Mouse (Mus musculus) midbrain, embryonic 13.5 days (tissue): Measurements from ENCODE around the gene 4930452B06Rik. TPM values are rescaled to one million over a fixed set of nuclear protein-coding genes. Genes with fewer than 3 reads are reported as not detected.
"Not testable (repeated sequence)": the region's sequence is repeated elsewhere in the genome, so short reads cannot be mapped to it uniquely, and the experiment has no call there.

Source experiments
- ATAC-seq: fragments of 200-750 bp; cut with Nextera tagmentation; 2 replicates; pipeline ENCODE4 v1.8.0; 2017; ENCODE audit warnings: mild to moderate bottlenecking, moderate TSS enrichment, moderate library complexity
- H3K27ac ChIP-seq: fragments of 300-500 bp; sonication (generic); 2 replicates; pipeline ENCODE4 v1.5.1; 2015; ENCODE audit warnings: inconsistent platforms, mild to moderate bottlenecking, moderate library complexity
- H3K27me3 ChIP-seq: fragments of 300-500 bp; sonication (generic); 2 replicates; pipeline ENCODE4 v1.6.1; 2015; ENCODE audit warnings: mild to moderate bottlenecking, inconsistent platforms
- H3K36me3 ChIP-seq: fragments of 300-500 bp; sonication (generic); 2 replicates; pipeline ENCODE4 v1.6.1; 2015; ENCODE audit warnings: mild to moderate bottlenecking, inconsistent platforms
- H3K4me1 ChIP-seq: fragments of 300-500 bp; sonication (generic); replicated peaks from 2 replicates; pipeline ENCODE4 v1.6.1; 2015; ENCODE audit warnings: inconsistent platforms
- H3K4me2 ChIP-seq: fragments of 300-500 bp; sonication (generic); replicated peaks from 2 replicates; pipeline ENCODE4 v1.6.1; 2015; ENCODE audit warnings: moderate library complexity, mild to moderate bottlenecking, inconsistent platforms
- H3K4me3 ChIP-seq: fragments of 300-500 bp; sonication (generic); replicated peaks from 2 replicates; pipeline ENCODE4 v1.5.1; 2015; ENCODE audit warnings: mild to moderate bottlenecking, inconsistent platforms
- H3K9ac ChIP-seq: fragments of 300-500 bp; sonication (generic); replicated peaks from 2 replicates; pipeline ENCODE4 v1.6.1; 2015; ENCODE audit warnings: mild to moderate bottlenecking, inconsistent platforms
- H3K9me3 ChIP-seq: fragments of 300-500 bp; sonication (generic); 2 replicates; pipeline ENCODE4 v1.6.1; 2016; ENCODE audit warnings: mild to moderate bottlenecking, inconsistent platforms
- WGBS: fragments of 180-500 bp; shearing (Covaris S2); methylation state at CpG from one replicate; pipeline ENCODE4 v1.1.7; 2015; 5-methylcytosine and 5-hydroxymethylcytosine counted together
- polyA plus RNA-seq: library from polyadenylated mRNA; unstranded; fragments of >200 nt; fragmentation: Nextera tagmentation; extraction: Ambion mirVana; gene quantifications from 2 replicates; pipeline ENCODE4 v1.2.1, GENCODE M21; 2015

Gene 4930452B06Rik
- polyA plus RNA-seq, 1 experiment from 2014 or later, result 5.7 TPM

DNA sequence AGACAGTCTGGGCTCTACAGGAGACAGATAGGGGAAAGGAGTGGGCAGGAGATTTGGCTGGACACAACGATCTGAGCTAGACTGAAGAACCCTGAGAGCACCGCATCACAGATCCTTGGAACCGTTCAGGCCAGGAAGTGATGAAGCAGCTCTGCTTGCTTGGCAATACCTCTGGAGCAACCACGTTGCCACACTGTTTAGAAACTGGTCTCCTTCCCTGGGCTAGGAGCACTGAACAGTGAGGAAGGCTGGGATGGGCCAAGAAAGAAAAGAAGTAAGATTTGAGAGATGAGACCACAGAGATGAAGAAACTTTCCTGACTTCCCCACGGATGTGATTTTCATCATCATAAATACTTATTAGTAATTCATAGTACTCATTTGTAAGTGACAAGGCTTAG is 45.5 kb downstream of the 4930452B06Rik start:
- ATAC-seq, result no peak
- no peak overlapping the region for H3K4me2 ChIP-seq

DNA sequence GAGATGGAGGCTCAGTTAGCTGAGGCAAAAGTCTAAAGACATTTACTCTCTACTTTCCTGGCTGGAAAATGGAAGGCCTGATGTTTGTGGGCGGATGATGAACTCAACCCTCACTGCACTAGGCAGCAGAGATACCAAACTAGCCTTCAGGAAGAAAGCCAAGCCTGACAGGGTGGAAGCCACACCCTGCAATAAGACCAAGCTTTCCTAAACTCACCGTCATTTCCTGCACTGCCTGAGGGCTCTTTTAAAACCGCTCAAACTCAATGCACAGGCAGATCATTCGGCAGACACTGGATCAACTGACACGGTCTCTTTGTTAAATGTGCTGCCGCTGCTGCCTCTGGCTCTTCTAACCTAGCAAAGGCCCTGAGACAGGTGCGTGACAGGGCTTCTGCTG is 50.4 kb downstream of the 4930452B06Rik start:
- H3K9ac ChIP-seq, result no peak overlapping the region
- 80% methylated on average over 7 of the region's 7 CpGs for WGBS
- H3K4me1 ChIP-seq, result no peaks in the 10 kb centered on the region
- no peak for ATAC-seq
- no peak overlapping the region for H3K4me2 ChIP-seq
- H3K9me3 ChIP-seq, result no peaks in the 10 kb centered on the region
- no peaks in the 10 kb centered on the region for H3K36me3 ChIP-seq
- H3K27ac ChIP-seq, result no peak overlapping the region
- no peak overlapping the region for H3K4me3 ChIP-seq
- H3K27me3 ChIP-seq, result no peaks in the 10 kb centered on the region

More for the DNA sequence above, 45.5 kb downstream of the 4930452B06Rik start:
- Histone ChIP-seq H3K27ac (no peak overlapping the region), H3K9ac (no peak overlapping the region), H3K4me3 (no peak overlapping the region), H3K4me1 (0 out of 2 replicates have a peak, but pooled peaks cover 7% of the 10 kb centered on the region), H3K27me3 (no peaks in the 10 kb centered on the region), H3K9me3 (no peaks in the 10 kb centered on the region), H3K36me3 (no peaks in the 10 kb centered on the region)
- 88% methylated on average over 5 of the region's 5 CpGs for WGBS

GRCm38 (mm10) chr14:8614430-8614829 is 51.6 kb downstream of the 4930452B06Rik start:
- H3K36me3 ChIP-seq, result not testable (repeated sequence)

DNA sequence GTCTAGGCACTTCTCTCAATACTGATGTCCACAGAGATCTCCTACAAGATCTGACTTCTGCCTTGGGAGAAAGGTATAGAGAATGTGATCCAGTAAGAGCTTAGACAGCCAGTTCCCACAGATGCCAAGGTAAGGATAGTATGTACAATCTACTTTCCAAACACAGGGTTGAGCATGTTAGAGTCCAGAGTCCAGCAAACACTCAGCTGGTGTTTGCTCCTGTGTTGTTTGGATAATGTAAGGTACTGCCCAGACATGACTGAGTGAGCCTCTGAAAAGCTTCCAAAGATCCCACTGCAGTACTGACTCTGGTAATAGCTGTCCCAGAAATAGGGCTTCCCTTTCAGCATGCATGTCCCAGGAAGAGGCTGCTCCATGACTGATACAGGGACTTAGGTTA is 54.0 kb downstream of the 4930452B06Rik start:
- no peak for ATAC-seq
- H3K9ac ChIP-seq, result no peak overlapping the region

More at GRCm38 (mm10) chr14:8614430-8614829, 51.6 kb downstream of the 4930452B06Rik start:
- not testable (repeated sequence) for H3K4me2 ChIP-seq, ATAC-seq, H3K4me1 ChIP-seq, H3K9me3 ChIP-seq, H3K4me3 ChIP-seq, H3K27ac ChIP-seq, H3K9ac ChIP-seq, H3K27me3 ChIP-seq
- WGBS, result 82% methylated on average over 1 of the region's 1 CpGs

GRCm38 (mm10) chr14:8610108-8610507 is 55.9 kb downstream of the 4930452B06Rik start:
- no peak overlapping the region for H3K4me3 ChIP-seq
- 74% methylated on average over 3 of the region's 3 CpGs for WGBS

More for the DNA sequence above, 54.0 kb downstream of the 4930452B06Rik start:
- H3K27me3 ChIP-seq, result no peaks in the 10 kb centered on the region
- H3K27ac ChIP-seq, result no peak overlapping the region
- H3K4me2 ChIP-seq, result no peak overlapping the region
- H3K9me3 ChIP-seq, result no peaks in the 10 kb centered on the region
- no peaks in the 10 kb centered on the region for H3K36me3 ChIP-seq
- H3K4me3 ChIP-seq, result no peak overlapping the region
- peaks cover 2% of the 10 kb centered on the region; the same call in 1 of the 2 replicates for H3K4me1 ChIP-seq

DNA sequence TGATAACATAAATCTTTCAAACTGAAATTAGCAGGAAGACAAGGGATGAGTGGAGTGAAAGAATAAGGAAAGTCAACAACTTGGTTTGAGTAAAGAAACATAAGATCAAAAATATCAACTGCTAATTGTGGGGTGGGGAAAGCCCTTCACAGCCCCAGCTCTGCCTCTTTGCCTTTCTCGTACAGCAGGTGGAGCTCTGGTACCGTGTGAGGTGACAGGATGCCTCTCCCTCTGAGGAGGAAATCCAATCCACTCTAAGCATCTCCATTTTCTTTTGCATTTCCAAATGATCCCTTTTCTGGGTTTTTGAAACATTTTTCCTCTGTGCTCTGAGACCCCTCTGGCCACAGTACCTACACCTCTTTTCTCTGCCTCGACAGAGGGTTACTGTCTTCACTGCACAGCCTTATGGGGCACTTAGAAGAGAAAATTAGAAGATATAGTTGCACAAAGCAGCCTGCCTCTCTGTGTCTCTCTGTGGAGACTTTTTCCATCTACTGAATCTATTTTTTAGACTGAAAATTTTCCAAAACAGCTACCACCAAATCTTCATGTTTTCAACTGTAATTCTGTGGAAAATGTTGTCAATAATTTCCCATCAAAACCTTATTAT is 57.4 kb downstream of the 4930452B06Rik start:
- Histone ChIP-seq H3K27ac (peak overlapping the region; percentile 56; the same call in 1 of the 2 replicates), H3K4me3 (no peak overlapping the region), H3K9me3 (no peaks in the 10 kb centered on the region), H3K36me3 (no peaks in the 10 kb centered on the region), H3K4me2 (no peak overlapping the region), H3K9ac (no peak overlapping the region), H3K27me3 (no peaks in the 10 kb centered on the region), H3K4me1 (peaks cover 2% of the 10 kb centered on the region; the same call in 1 of the 2 replicates)
- 7% methylated on average over 3 of the region's 3 CpGs for WGBS
- ATAC-seq, result peak; percentile 71; the same call in 1 of the 2 replicates

More at GRCm38 (mm10) chr14:8610108-8610507, 55.9 kb downstream of the 4930452B06Rik start:
- Histone ChIP-seq H3K4me1 (peaks cover 2% of the 10 kb centered on the region; the same call in 1 of the 2 replicates), H3K27me3 (no peaks in the 10 kb centered on the region), H3K4me2 (no peak overlapping the region), H3K36me3 (no peaks in the 10 kb centered on the region), H3K9me3 (no peaks in the 10 kb centered on the region), H3K27ac (no peak overlapping the region), H3K9ac (no peak overlapping the region)
- ATAC-seq, result no peak

- Histone ChIP-seq H3K27me3 (no peaks in the 10 kb centered on the region), H3K4me1 (peaks cover 2% of the 10 kb centered on the region; the same call in 1 of the 2 replicates), H3K36me3 (no peaks in the 10 kb centered on the region), H3K9ac (no peak overlapping the region), H3K4me2 (no peak overlapping the region), H3K9me3 (0 out of 2 replicates have a peak, but pooled peaks cover 2% of the 10 kb centered on the region), H3K4me3 (no peak overlapping the region), H3K27ac (no peak overlapping the region)
- 81% methylated on average over 2 of the region's 2 CpGs for WGBS
- ATAC-seq, result no peak
These were observed 61.1 kb downstream of the 4930452B06Rik start for GRCm38 (mm10) chr14:8604898-8605297.

- no peaks in the 10 kb centered on the region for H3K9me3 ChIP-seq
- H3K4me2 ChIP-seq, result no peak overlapping the region
- no peaks in the 10 kb centered on the region for H3K4me1 ChIP-seq
- no peaks in the 10 kb centered on the region for H3K36me3 ChIP-seq
- H3K9ac ChIP-seq, result no peak overlapping the region
- no peak overlapping the region for H3K27ac ChIP-seq
- no peaks in the 10 kb centered on the region for H3K27me3 ChIP-seq
- ATAC-seq, result no peak
- no peak overlapping the region for H3K4me3 ChIP-seq
- 100% methylated on average over 1 of the region's 1 CpGs for WGBS
These were observed 81.0 kb downstream of the 4930452B06Rik start for GRCm38 (mm10) chr14:8585031-8585430.

DNA sequence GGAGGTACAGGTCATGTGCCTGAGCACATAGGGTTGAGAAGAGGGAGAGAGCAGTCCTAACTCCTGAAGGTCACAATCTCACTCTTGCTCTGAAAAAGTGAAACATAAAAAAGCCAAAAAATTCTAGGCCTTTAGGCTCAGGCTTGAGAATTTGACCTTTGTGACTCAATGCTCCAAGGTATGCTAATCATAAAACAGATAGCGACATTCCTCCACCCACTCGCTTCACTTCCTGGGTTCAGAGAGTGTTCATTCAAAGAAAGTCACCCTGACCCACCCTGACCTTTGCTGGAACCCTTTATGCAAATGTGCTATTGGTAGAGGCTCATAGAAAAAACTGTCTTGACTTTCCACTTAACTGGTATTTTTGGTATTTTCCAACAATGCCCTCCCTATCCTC is 115.0 kb downstream of the 4930452B06Rik start:
- not testable (repeated sequence) for H3K4me3 ChIP-seq, H3K36me3 ChIP-seq, H3K27ac ChIP-seq, H3K4me2 ChIP-seq, H3K27me3 ChIP-seq, ATAC-seq, H3K4me1 ChIP-seq, H3K9me3 ChIP-seq, H3K9ac ChIP-seq
- WGBS, result 90% methylated on average over 2 of the region's 2 CpGs

- Histone ChIP-seq H3K9me3 (no peaks in the 10 kb centered on the region), H3K27ac (no peak overlapping the region), H3K27me3 (no peaks in the 10 kb centered on the region), H3K4me1 (no peaks in the 10 kb centered on the region), H3K4me3 (no peak overlapping the region), H3K36me3 (no peaks in the 10 kb centered on the region), H3K9ac (no peak overlapping the region), H3K4me2 (no peak overlapping the region)
- no peak for ATAC-seq
- WGBS, result 78% methylated on average over 4 of the region's 4 CpGs
These were observed 116.9 kb downstream of the 4930452B06Rik start for GRCm38 (mm10) chr14:8549108-8549507.

- Histone ChIP-seq H3K27me3 (no peaks in the 10 kb centered on the region), H3K36me3 (no peaks in the 10 kb centered on the region), H3K9me3 (no peaks in the 10 kb centered on the region), H3K9ac (no peak overlapping the region), H3K4me2 (no peak overlapping the region), H3K4me3 (no peak overlapping the region), H3K4me1 (no peaks in the 10 kb centered on the region), H3K27ac (no peak overlapping the region)
- 85% methylated on average over 3 of the region's 3 CpGs for WGBS
- no peak for ATAC-seq
These were observed 130.0 kb downstream of the 4930452B06Rik start for GRCm38 (mm10) chr14:8536024-8536423.

- H3K4me2 ChIP-seq, result no peak overlapping the region
- no peaks in the 10 kb centered on the region for H3K27me3 ChIP-seq
- H3K9ac ChIP-seq, result no peak overlapping the region
- no peak for ATAC-seq
- no peak overlapping the region for H3K4me3 ChIP-seq
- H3K4me1 ChIP-seq, result no peaks in the 10 kb centered on the region
- WGBS, result 95% methylated on average over 6 of the region's 6 CpGs
- no peaks in the 10 kb centered on the region for H3K36me3 ChIP-seq
- peaks cover 6% of the 10 kb centered on the region for H3K9me3 ChIP-seq
- no peak overlapping the region for H3K27ac ChIP-seq
These were observed 140.8 kb downstream of the 4930452B06Rik start for GRCm38 (mm10) chr14:8525232-8525631.

- Histone ChIP-seq H3K9me3 (no peaks in the 10 kb centered on the region), H3K9ac (no peak overlapping the region), H3K4me3 (no peak overlapping the region), H3K4me2 (no peak overlapping the region), H3K27ac (no peak overlapping the region), H3K27me3 (no peaks in the 10 kb centered on the region), H3K36me3 (no peaks in the 10 kb centered on the region), H3K4me1 (no peaks in the 10 kb centered on the region)
- no peak for ATAC-seq
- 85% methylated on average over 6 of the region's 6 CpGs for WGBS
These were observed 148.4 kb downstream of the 4930452B06Rik start for GRCm38 (mm10) chr14:8517681-8518080.
